ENCODE assay signal across 22 mouse cellular contexts in genomic region chr8:95078055-95078454, GRCm38 (mm10). TPM values are rescaled to one million over a fixed set of nuclear protein-coding genes. Genes with fewer than 3 reads are reported as not detected.
DNase-seq lines count a peak whose midpoint lies in the region; ATAC-seq and TF ChIP-seq lines count a peak whose summit lies in the region.
"Had no signal": no experiment of that assay in that cellular context is flagged by ENCODE, and none has a peak within 500 bp of the region (broad histone marks: within the 10 kb centered on the region; RNA-seq: fewer than 3 reads in every experiment).

No protein-coding gene starts in this region.

- 81% methylated on average over 3 of the region's 3 CpGs for WGBS in midbrain, embryonic 11.5 days
- 78% methylated on average over 3 of the region's 3 CpGs for WGBS in midbrain, embryonic 10.5 days
- WGBS in lung, postnatal 0 days, result 75% methylated on average over 3 of the region's 3 CpGs

- H3K27me3 ChIP-seq in midbrain, embryonic 11.5 days (ENCODE audit: control insufficient read depth, insufficient read depth, low read length), result no peaks in the 10 kb centered on the region
- no peaks in the 10 kb centered on the region for H3K27me3 ChIP-seq in midbrain, embryonic 10.5 days (ENCODE audit: low read depth, poor library complexity, severe bottlenecking)
- H3K27me3 ChIP-seq in lung, postnatal 0 days (replicated peaks; ENCODE audit: insufficient read depth, low read length), result no peaks in the 10 kb centered on the region
- H3K27me3 ChIP-seq: heart, embryonic 15.5 days had no signal

- no peak overlapping the region for H3K4me3 ChIP-seq in midbrain, embryonic 11.5 days (ENCODE audit: low read depth, low read length)
- H3K4me3 ChIP-seq in midbrain, embryonic 10.5 days, result no peak overlapping the region
- no peak overlapping the region for H3K4me3 ChIP-seq in lung, postnatal 0 days (ENCODE audit: low read depth, low read length)
- H3K4me3 ChIP-seq: embryonic facial prominence, embryonic 13.5 days; forebrain, embryonic 12.5 days; heart, adult 2 months; heart, embryonic 15.5 days; hindbrain, embryonic 13.5 days had no signal

- H3K4me2 ChIP-seq in midbrain, embryonic 11.5 days, result no peak overlapping the region
- H3K4me2 ChIP-seq in lung, postnatal 0 days (replicated peaks; ENCODE audit: low read depth, low read length), result no peak overlapping the region
- H3K4me2 ChIP-seq: embryonic facial prominence, embryonic 13.5 days; forebrain, embryonic 12.5 days; heart, embryonic 11.5 days; heart, embryonic 15.5 days; hindbrain, embryonic 13.5 days had no signal

- no peak for ATAC-seq in midbrain, embryonic 11.5 days (ENCODE audit: low FRiP score)
- no peak for ATAC-seq in megakaryocyte progenitor cell, adult 5-6 weeks (replicated peaks; ENCODE audit: poor library complexity)
- ATAC-seq in lung, postnatal 0 days, result no peak
- ATAC-seq: forebrain, embryonic 16.5 days; hindbrain, postnatal 0 days had no signal

- peak; percentile 33 for DNase-seq in midbrain, embryonic 11.5 days (ENCODE audit: low spot score, missing footprints)
- no peak for DNase-seq in midbrain, embryonic 10.5 days (ENCODE audit: low spot score)
- DNase-seq in cerebellum, adult 8-10 months, result peak; percentile 54
- peak; percentile 59 to 62 for DNase-seq in cerebellum, postnatal 14 days
- DNase-seq in lung, postnatal 14 days, result no peak
- DNase-seq in lung, postnatal 0 days (ENCODE audit: low spot score), result no peak
- DNase-seq: adrenal gland, postnatal 10 days; gastrocnemius, postnatal 14 days; heart, adult 2 months; heart, postnatal 14 days; kidney, adult 11 months had no signal

- no peak overlapping the region for H3K9ac ChIP-seq in midbrain, embryonic 11.5 days (ENCODE audit: low read length)
- H3K9ac ChIP-seq in lung, postnatal 0 days (replicated peaks; ENCODE audit: low read depth), result no peak overlapping the region
- H3K9ac ChIP-seq: embryonic facial prominence, embryonic 13.5 days; forebrain, embryonic 12.5 days; heart, embryonic 15.5 days; hindbrain, embryonic 13.5 days had no signal

- H3K27ac ChIP-seq in midbrain, embryonic 11.5 days (ENCODE audit: low read depth, low read length), result no peak overlapping the region
- no peak overlapping the region for H3K27ac ChIP-seq in midbrain, embryonic 10.5 days (replicated peaks)
- H3K27ac ChIP-seq in lung, postnatal 0 days (ENCODE audit: low read length), result no peak overlapping the region
- H3K27ac ChIP-seq: embryonic facial prominence, embryonic 13.5 days; forebrain, embryonic 12.5 days; heart, adult 2 months; heart, embryonic 15.5 days; hindbrain, embryonic 13.5 days; hindbrain, postnatal 0 days had no signal

- TF ChIP-seq EP300 in lung, postnatal 0 days (IDR thresholded peaks at IDR 0.05), result no peak

- H3K9me3 ChIP-seq in midbrain, embryonic 11.5 days (ENCODE audit: control insufficient read depth, low read length), result no peaks in the 10 kb centered on the region
- H3K9me3 ChIP-seq in midbrain, embryonic 10.5 days (replicated peaks), result no peaks in the 10 kb centered on the region
- H3K9me3 ChIP-seq in lung, postnatal 0 days (ENCODE audit: low read length), result no peaks in the 10 kb centered on the region
- H3K9me3 ChIP-seq: embryonic facial prominence, embryonic 13.5 days; forebrain, embryonic 12.5 days; heart, embryonic 15.5 days; hindbrain, embryonic 13.5 days had no signal

- no peak for TF ChIP-seq CTCF in lung, postnatal 0 days (IDR thresholded peaks at IDR 0.05)

- 0 out of 2 replicates have a peak, but pooled peaks cover 1% of the 10 kb centered on the region for H3K36me3 ChIP-seq in midbrain, embryonic 11.5 days (ENCODE audit: control insufficient read depth, insufficient read depth, low read length)
- H3K36me3 ChIP-seq in midbrain, embryonic 10.5 days, result peaks cover 6% of the 10 kb centered on the region
- H3K36me3 ChIP-seq in lung, postnatal 0 days (ENCODE audit: insufficient read depth, low read length), result no peaks in the 10 kb centered on the region
- H3K36me3 ChIP-seq: embryonic facial prominence, embryonic 13.5 days; forebrain, embryonic 12.5 days had no signal

- H3K4me1 ChIP-seq in midbrain, embryonic 11.5 days (ENCODE audit: control insufficient read depth, insufficient read depth, low read length), result peaks cover 12% of the 10 kb centered on the region
- peaks cover 23% of the 10 kb centered on the region for H3K4me1 ChIP-seq in midbrain, embryonic 10.5 days
- no peaks in the 10 kb centered on the region; the same call in 1 of the 2 replicates for H3K4me1 ChIP-seq in lung, postnatal 0 days (ENCODE audit: insufficient read depth, low read depth, low read length)

RNA-seq across cellular contexts. Expression of gene Katnb1, which starts 2.9 kb away (rescaled TPM):
- 27.8 and 30.9 TPM in 2 replicates for polyA plus RNA-seq in midbrain, embryonic 11.5 days (2014; fragmentation: Nextera tagmentation; extraction: Ambion mirVana)
- polyA plus RNA-seq in midbrain, embryonic 10.5 days (2016; fragmentation: Nextera tagmentation; extraction: Ambion mirVana), result 32.0 and 34.2 TPM in 2 replicates
- total RNA-seq in megakaryocyte progenitor cell, adult 5-6 weeks (2015), result 6.3 and 7.3 TPM in 2 replicates
- total RNA-seq in megakaryocyte progenitor cell, adult 5-6 weeks (2017), result 25.2 and 25.9 TPM in 2 replicates
- 10.4 and 10.8 TPM in 2 replicates for polyA plus RNA-seq in lung, postnatal 0 days (2015; fragmentation: Nextera tagmentation; extraction: Ambion mirVana)

RNA-seq across cellular contexts. Expression of gene Drc7, which starts 23.2 kb away (rescaled TPM):
- 0.14 TPM in 1 of 2 replicates, not detected in the other for polyA plus RNA-seq in midbrain, embryonic 11.5 days (2014; fragmentation: Nextera tagmentation; extraction: Ambion mirVana)
- 0.11 and 0.14 TPM in 2 replicates for polyA plus RNA-seq in midbrain, embryonic 10.5 days (2016; fragmentation: Nextera tagmentation; extraction: Ambion mirVana)
- total RNA-seq in megakaryocyte progenitor cell, adult 5-6 weeks (2015), result 1.2 and 1.8 TPM in 2 replicates
- 3.8 and 7.1 TPM in 2 replicates for total RNA-seq in megakaryocyte progenitor cell, adult 5-6 weeks (2017)
- 3.1 and 3.9 TPM in 2 replicates for polyA plus RNA-seq in lung, postnatal 0 days (2015; fragmentation: Nextera tagmentation; extraction: Ambion mirVana)
- total RNA-seq: adrenal gland, postnatal 10 days; adrenal gland, postnatal 4 days; CH12.LX; gastrocnemius, postnatal 14 days; heart, adult 2 months had no signal
- polyA plus RNA-seq: heart, embryonic 11.5 days; intestine, embryonic 14.5 days had no signal

Comparison
In these comparisons a context has a peak if more than half of its experiments do, and no peak if none do; other contexts are left out.
1. DNase-seq: peak in midbrain, embryonic 11.5 days (single experiment), cerebellum, adult 8-10 months (single experiment) and cerebellum, postnatal 14 days (2 of 2); none in midbrain, embryonic 10.5 days (single experiment), lung, postnatal 14 days (single experiment) and lung, postnatal 0 days (single experiment).